Mouse (Mus musculus) midbrain, embryonic 13.5 days (tissue): ENCODE measurements around the gene Hvcn1. TPM values are rescaled to one million over a fixed set of nuclear protein-coding genes. Genes with fewer than 3 reads are reported as not detected.

Source experiments
- ATAC-seq: fragments of 200-750 bp; cut with Nextera tagmentation; 2 replicates; pipeline ENCODE4 v1.8.0; 2017; ENCODE audit warnings: mild to moderate bottlenecking, moderate TSS enrichment, moderate library complexity
- H3K27ac ChIP-seq: fragments of 300-500 bp; sonication (generic); 2 replicates; pipeline ENCODE4 v1.5.1; 2015; ENCODE audit warnings: inconsistent platforms, mild to moderate bottlenecking, moderate library complexity
- H3K27me3 ChIP-seq: fragments of 300-500 bp; sonication (generic); 2 replicates; pipeline ENCODE4 v1.6.1; 2015; ENCODE audit warnings: mild to moderate bottlenecking, inconsistent platforms
- H3K36me3 ChIP-seq: fragments of 300-500 bp; sonication (generic); 2 replicates; pipeline ENCODE4 v1.6.1; 2015; ENCODE audit warnings: mild to moderate bottlenecking, inconsistent platforms
- H3K4me1 ChIP-seq: fragments of 300-500 bp; sonication (generic); replicated peaks from 2 replicates; pipeline ENCODE4 v1.6.1; 2015; ENCODE audit warnings: inconsistent platforms
- H3K4me2 ChIP-seq: fragments of 300-500 bp; sonication (generic); replicated peaks from 2 replicates; pipeline ENCODE4 v1.6.1; 2015; ENCODE audit warnings: moderate library complexity, mild to moderate bottlenecking, inconsistent platforms
- H3K4me3 ChIP-seq: fragments of 300-500 bp; sonication (generic); replicated peaks from 2 replicates; pipeline ENCODE4 v1.5.1; 2015; ENCODE audit warnings: mild to moderate bottlenecking, inconsistent platforms
- H3K9ac ChIP-seq: fragments of 300-500 bp; sonication (generic); replicated peaks from 2 replicates; pipeline ENCODE4 v1.6.1; 2015; ENCODE audit warnings: mild to moderate bottlenecking, inconsistent platforms
- H3K9me3 ChIP-seq: fragments of 300-500 bp; sonication (generic); 2 replicates; pipeline ENCODE4 v1.6.1; 2016; ENCODE audit warnings: mild to moderate bottlenecking, inconsistent platforms
- WGBS: fragments of 180-500 bp; shearing (Covaris S2); methylation state at CpG from one replicate; pipeline ENCODE4 v1.1.7; 2015; 5-methylcytosine and 5-hydroxymethylcytosine counted together
- polyA plus RNA-seq: library from polyadenylated mRNA; unstranded; fragments of >200 nt; fragmentation: Nextera tagmentation; extraction: Ambion mirVana; gene quantifications from 2 replicates; pipeline ENCODE4 v1.2.1, GENCODE M21; 2015

The Hvcn1 gene
- polyA plus RNA-seq, result 4.0 and 4.1 TPM in 2 replicates

GRCm38 (mm10) chr5:122206475-122206874 is at the start of gene Hvcn1:
Gene Hvcn1 (plus strand): TSS chr5:122206804.
- H3K9ac ChIP-seq, result no peak within 1 kb of the TSS
- H3K4me2 ChIP-seq, result no peak within 1 kb of the TSS
- no peak for ATAC-seq
- WGBS, result 88% methylated on average over 4 of the region's 4 CpGs
- H3K36me3 ChIP-seq, result no peaks in the 10 kb centered on the region
- no peak within 1 kb of the TSS for H3K4me3 ChIP-seq
- H3K27me3 ChIP-seq, result no peaks in the 10 kb centered on the region
- no peaks in the 10 kb centered on the region for H3K9me3 ChIP-seq
- H3K27ac ChIP-seq, result no peak within 1 kb of the TSS
- H3K4me1 ChIP-seq, result peaks cover 15% of the 10 kb centered on the region

- peak; percentile 93 for ATAC-seq
- peak within 1 kb of the TSS; percentile 98 for H3K9ac ChIP-seq
- peaks cover 51% of the 10 kb centered on the region for H3K4me1 ChIP-seq
- peak within 1 kb of the TSS; percentile 89 for H3K27ac ChIP-seq
- peaks cover 3% of the 10 kb centered on the region; the same call in 1 of the 2 replicates for H3K27me3 ChIP-seq
- under 1% methylated on average over 51 of the region's 54 CpGs for WGBS
- peaks cover 8% of the 10 kb centered on the region; the same call in 1 of the 2 replicates for H3K36me3 ChIP-seq
- H3K9me3 ChIP-seq, result no peaks in the 10 kb centered on the region
- H3K4me3 ChIP-seq, result peak within 1 kb of the TSS; percentile 73
- H3K4me2 ChIP-seq, result peak within 1 kb of the TSS; percentile 78
These were observed 48.7 kb upstream of the Hvcn1 start, which contains the start of gene Ppp1cc for GRCm38 (mm10) chr5:122157827-122158381. Gene Ppp1cc (plus strand): TSS chr5:122158278.

DNA sequence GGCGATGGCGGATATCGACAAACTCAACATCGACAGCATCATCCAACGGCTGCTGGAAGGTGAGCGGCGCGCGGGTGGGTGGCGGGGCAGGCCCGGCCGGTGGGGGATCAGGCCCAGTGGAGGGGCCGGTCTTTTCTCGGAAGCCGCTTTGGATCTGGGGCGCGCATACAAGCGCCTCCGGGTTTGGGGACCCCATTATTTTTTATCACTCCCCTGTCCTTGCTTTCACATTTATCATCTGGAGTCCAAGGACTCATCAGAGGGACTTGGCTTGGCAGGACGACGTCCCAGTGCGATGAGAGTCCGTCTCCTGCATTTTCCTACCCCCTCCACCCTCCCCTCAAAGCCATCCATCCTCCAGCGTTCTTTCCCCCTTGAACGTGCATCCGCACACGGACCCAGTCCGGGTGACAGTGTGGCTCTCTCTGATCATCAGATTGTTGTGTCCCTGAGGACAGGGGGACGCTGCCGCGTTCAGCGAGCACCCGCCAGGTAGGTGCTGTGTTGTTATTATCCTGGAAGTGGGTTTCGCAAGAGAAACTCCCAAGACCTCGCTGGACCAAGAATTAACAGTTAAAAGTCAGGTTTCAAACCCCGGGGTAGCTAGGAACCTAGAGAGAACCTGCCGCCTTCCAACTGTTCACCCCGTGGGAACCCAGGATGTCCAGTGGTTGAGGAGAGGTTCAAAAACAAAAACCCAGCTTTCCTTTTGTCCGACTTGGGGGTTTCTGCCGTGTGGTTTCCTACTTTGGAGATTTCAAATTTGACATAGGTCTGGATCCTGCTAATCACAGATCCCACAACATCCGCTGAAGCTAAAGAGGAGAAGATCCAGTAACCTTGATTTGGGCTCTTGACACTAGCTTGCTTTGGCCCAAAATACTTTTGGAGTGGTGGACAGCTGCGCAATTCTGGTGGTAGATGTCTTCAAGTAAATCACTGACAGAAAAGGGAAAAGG is 47.8 kb upstream of the Hvcn1 start:
- ATAC-seq, result peak; percentile 62; the same call in 1 of the 2 replicates
- Histone ChIP-seq H3K27me3 (peaks cover 3% of the 10 kb centered on the region; the same call in 1 of the 2 replicates), H3K4me2 (peak overlapping the region; percentile 78), H3K4me3 (peak overlapping the region; percentile 73), H3K27ac (peak overlapping the region; percentile 89), H3K9ac (peak overlapping the region; percentile 98), H3K36me3 (peaks cover 13% of the 10 kb centered on the region; the same call in 1 of the 2 replicates), H3K9me3 (no peaks in the 10 kb centered on the region), H3K4me1 (peaks cover 60% of the 10 kb centered on the region)
- 2% methylated on average over 42 of the region's 42 CpGs for WGBS

- peak overlapping the region; percentile 36 for H3K4me2 ChIP-seq
- WGBS, result 55% methylated on average over 6 of the region's 6 CpGs
- H3K9ac ChIP-seq, result peak overlapping the region; percentile 53; the same call in 1 of the 2 replicates
These were observed 43.4 kb upstream of the Hvcn1 start for GRCm38 (mm10) chr5:122163194-122163593.

DNA sequence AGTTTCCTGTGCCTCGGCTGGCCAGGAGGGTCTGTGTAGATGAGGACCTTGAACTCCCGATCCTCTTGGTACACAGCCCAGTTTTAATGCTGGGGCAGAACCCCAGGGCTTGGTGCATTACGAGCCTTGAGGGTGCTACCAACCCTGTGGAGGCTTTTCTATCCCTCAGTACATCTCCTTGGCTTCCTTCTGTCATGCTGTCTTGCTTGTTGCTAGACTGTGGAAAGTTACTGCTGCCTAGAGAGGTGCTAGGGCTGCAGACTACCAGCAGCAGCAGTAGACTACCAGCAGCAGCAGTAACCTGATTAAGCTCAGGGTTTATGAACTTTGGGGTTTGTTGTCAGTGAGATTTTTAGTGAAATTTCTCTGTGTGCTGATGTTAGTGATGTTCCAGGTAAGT is 42.6 kb upstream of the Hvcn1 start:
- H3K9ac ChIP-seq, result no peak overlapping the region
- no peak overlapping the region for H3K4me3 ChIP-seq
- H3K27me3 ChIP-seq, result no peaks in the 10 kb centered on the region
- no peaks in the 10 kb centered on the region for H3K9me3 ChIP-seq
- 75% methylated on average over 3 of the region's 3 CpGs for WGBS
- H3K4me2 ChIP-seq, result 0 out of 2 replicates have a peak overlapping the region, but pooled peaks have one; percentile 3
- H3K36me3 ChIP-seq, result peaks cover 43% of the 10 kb centered on the region
- H3K27ac ChIP-seq, result no peak overlapping the region
- H3K4me1 ChIP-seq, result peaks cover 86% of the 10 kb centered on the region
- ATAC-seq, result no peak

More at GRCm38 (mm10) chr5:122163194-122163593, 43.4 kb upstream of the Hvcn1 start:
- ATAC-seq, result no peak
- Histone ChIP-seq H3K4me3 (peak overlapping the region; percentile 17; the same call in 1 of the 2 replicates), H3K27me3 (no peaks in the 10 kb centered on the region), H3K36me3 (peaks cover 34% of the 10 kb centered on the region), H3K4me1 (peaks cover 86% of the 10 kb centered on the region), H3K27ac (no peak overlapping the region), H3K9me3 (no peaks in the 10 kb centered on the region)

GRCm38 (mm10) chr5:122165233-122165915 is 41.2 kb upstream of the Hvcn1 start:
- Histone ChIP-seq H3K4me2 (peak overlapping the region; percentile 28; the same call in 1 of the 2 replicates), H3K36me3 (peaks cover 56% of the 10 kb centered on the region), H3K9me3 (no peaks in the 10 kb centered on the region), H3K27me3 (no peaks in the 10 kb centered on the region), H3K4me1 (peaks cover 74% of the 10 kb centered on the region), H3K9ac (peak overlapping the region; percentile 59), H3K4me3 (0 out of 2 replicates have a peak overlapping the region, but pooled peaks have one; percentile 3), H3K27ac (peak overlapping the region; percentile 79)
- WGBS, result 40% methylated on average over 6 of the region's 6 CpGs
- ATAC-seq, result no peak

- peaks cover 60% of the 10 kb centered on the region for H3K4me1 ChIP-seq
These were observed 39.9 kb upstream of the Hvcn1 start for GRCm38 (mm10) chr5:122166636-122167161.

DNA sequence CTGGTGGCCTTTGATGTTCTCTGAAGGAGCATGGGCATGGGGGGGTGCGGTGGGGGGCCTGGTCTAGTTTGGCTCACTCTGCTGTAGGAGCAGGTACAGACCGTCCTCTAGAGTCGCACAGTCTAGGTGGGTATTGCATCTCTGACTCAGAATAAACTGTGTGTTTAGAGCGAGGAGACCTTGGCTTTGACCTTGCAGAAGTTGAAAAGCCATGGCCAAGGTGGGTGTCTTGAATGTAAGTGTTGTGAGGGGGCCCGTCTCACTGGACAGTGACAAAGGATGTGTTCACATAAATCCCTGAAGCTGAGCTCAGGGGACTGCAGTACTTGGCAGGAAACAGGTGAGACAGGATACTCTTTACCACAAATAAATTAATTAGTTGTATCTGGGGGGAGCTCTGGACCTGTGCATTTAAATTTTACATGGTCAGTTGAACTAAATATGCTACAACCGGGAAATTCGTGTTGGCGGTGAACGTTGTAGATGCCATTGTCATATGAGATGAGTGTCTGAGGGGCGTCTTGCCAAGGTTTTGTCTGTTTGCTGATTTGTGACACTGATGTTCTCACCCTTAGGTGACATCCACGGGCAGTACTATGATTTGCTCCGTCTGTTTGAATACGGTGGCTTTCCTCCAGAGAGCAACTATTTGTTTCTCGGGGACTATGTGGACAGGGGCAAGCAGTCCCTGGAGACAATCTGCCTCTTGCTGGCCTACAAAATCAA is 38.1 kb upstream of the Hvcn1 start:
- Histone ChIP-seq H3K36me3 (peaks cover 73% of the 10 kb centered on the region), H3K27ac (no peak overlapping the region), H3K4me1 (peaks cover 42% of the 10 kb centered on the region), H3K27me3 (no peaks in the 10 kb centered on the region), H3K9ac (no peak overlapping the region), H3K4me3 (no peak overlapping the region), H3K9me3 (no peaks in the 10 kb centered on the region), H3K4me2 (no peak overlapping the region)
- whole genome bisulfite sequencing, result 94% methylated on average over 14 of the region's 14 CpGs
- no peak for ATAC-seq

More at GRCm38 (mm10) chr5:122166636-122167161, 39.9 kb upstream of the Hvcn1 start:
- Histone ChIP-seq H3K27ac (peak overlapping the region; percentile 79), H3K4me2 (peak overlapping the region; percentile 41), H3K27me3 (no peaks in the 10 kb centered on the region), H3K9me3 (no peaks in the 10 kb centered on the region), H3K4me3 (peak overlapping the region; percentile 21), H3K9ac (peak overlapping the region; percentile 59), H3K36me3 (peaks cover 69% of the 10 kb centered on the region)
- no peak; the same call in 1 of the 2 replicates for ATAC-seq
- WGBS, result 27% methylated on average over 8 of the region's 8 CpGs

- peaks cover 79% of the 10 kb centered on the region for H3K36me3 ChIP-seq
- no peak overlapping the region for H3K9ac ChIP-seq
- no peaks in the 10 kb centered on the region for H3K27me3 ChIP-seq
- no peak overlapping the region for H3K27ac ChIP-seq
- 93% methylated on average over 8 of the region's 8 CpGs for WGBS
- H3K4me1 ChIP-seq, result peaks cover 17% of the 10 kb centered on the region
- H3K9me3 ChIP-seq, result no peaks in the 10 kb centered on the region
- ATAC-seq, result no peak
- H3K4me2 ChIP-seq, result no peak overlapping the region
- H3K4me3 ChIP-seq, result no peak overlapping the region
These were observed 35.5 kb upstream of the Hvcn1 start for GRCm38 (mm10) chr5:122171058-122171457.

- no peaks in the 10 kb centered on the region for H3K4me1 ChIP-seq
- H3K4me2 ChIP-seq, result no peak overlapping the region
- no peak for ATAC-seq
- 75% methylated on average over 2 of the region's 2 CpGs for WGBS
- no peaks in the 10 kb centered on the region for H3K9me3 ChIP-seq
- H3K27ac ChIP-seq, result no peak overlapping the region
- no peak overlapping the region for H3K9ac ChIP-seq
- H3K27me3 ChIP-seq, result no peaks in the 10 kb centered on the region
- no peak overlapping the region for H3K4me3 ChIP-seq
- peaks cover 56% of the 10 kb centered on the region for H3K36me3 ChIP-seq
These were observed 31.2 kb upstream of the Hvcn1 start for GRCm38 (mm10) chr5:122175402-122175801.

GRCm38 (mm10) chr5:122175961-122176360 is 30.6 kb upstream of the Hvcn1 start:
- Histone ChIP-seq H3K4me1 (no peaks in the 10 kb centered on the region), H3K27ac (no peak overlapping the region), H3K9me3 (no peaks in the 10 kb centered on the region), H3K36me3 (peaks cover 51% of the 10 kb centered on the region), H3K4me3 (no peak overlapping the region), H3K4me2 (no peak overlapping the region), H3K9ac (no peak overlapping the region), H3K27me3 (no peaks in the 10 kb centered on the region)
- WGBS, result 92% methylated on average over 7 of the region's 7 CpGs
- peak; percentile 11; the same call in 1 of the 2 replicates for ATAC-seq
